Mouse (Mus musculus) ovary, adult 2 months (tissue): ENCODE measurements around the gene Mymk. TPM values are rescaled to one million over a fixed set of nuclear protein-coding genes. Genes with fewer than 3 reads are reported as not detected.

Source experiments
- polyA plus RNA-seq: library from polyadenylated mRNA; depleted of rRNA; stranded (reverse); fragments of >200 nt; gene quantifications from 2 replicates; pipeline ENCODE4 v1.2.3, GENCODE M21; 2012; rRNA removed

Gene Mymk
- 0.51 and 1.6 TPM in 2 replicates for polyA plus RNA-seq

DNA sequence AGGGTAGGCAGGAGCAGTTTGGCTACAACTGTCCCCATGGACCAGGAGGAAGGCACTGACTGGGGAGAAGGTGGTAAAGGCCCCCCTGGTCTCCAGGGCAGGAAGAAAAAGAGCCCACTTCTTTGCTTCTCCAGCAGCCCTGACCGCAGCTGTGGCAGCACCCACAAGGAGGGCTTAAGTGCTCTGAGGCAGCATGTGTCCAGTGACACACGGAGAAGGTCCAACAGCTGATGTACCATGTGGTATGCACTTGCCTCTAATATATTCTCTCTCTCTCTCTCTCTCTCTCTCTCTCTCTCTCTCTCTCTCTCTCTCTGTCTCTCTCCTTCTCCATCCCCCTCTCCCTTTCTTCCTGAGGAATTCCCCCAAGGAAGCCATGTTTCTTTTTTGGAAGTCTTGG, at the start of gene Mymk:
Mymk (minus strand) TSS at position 202 of the 400 bp plus-strand sequence.

DNA sequence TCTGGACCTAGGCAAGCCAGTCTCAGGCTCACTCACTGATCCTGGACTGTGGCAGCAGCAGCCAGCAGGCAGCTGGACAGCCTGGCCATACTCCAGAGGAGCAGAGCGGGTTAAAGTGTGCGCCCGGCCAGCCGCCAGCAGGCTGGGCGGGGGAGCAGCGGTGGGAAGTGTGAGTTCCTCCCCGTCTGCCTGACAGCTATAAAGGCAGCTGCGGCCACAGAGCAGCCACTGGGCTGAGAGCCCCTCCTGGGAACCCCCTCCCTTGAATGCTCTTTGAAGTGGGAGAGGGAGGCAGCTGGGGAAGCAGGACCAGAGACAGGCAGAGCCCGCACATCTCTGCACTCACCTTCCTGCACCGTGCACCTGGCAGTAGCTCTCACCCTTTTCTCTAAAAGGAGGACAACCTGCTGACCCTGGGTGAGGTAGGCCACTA, 7.2 kb upstream of the Mymk start, which contains the start of gene Adamtsl2:
Adamtsl2 (plus strand) TSS at position 228 of the 433 bp plus-strand sequence.

DNA sequence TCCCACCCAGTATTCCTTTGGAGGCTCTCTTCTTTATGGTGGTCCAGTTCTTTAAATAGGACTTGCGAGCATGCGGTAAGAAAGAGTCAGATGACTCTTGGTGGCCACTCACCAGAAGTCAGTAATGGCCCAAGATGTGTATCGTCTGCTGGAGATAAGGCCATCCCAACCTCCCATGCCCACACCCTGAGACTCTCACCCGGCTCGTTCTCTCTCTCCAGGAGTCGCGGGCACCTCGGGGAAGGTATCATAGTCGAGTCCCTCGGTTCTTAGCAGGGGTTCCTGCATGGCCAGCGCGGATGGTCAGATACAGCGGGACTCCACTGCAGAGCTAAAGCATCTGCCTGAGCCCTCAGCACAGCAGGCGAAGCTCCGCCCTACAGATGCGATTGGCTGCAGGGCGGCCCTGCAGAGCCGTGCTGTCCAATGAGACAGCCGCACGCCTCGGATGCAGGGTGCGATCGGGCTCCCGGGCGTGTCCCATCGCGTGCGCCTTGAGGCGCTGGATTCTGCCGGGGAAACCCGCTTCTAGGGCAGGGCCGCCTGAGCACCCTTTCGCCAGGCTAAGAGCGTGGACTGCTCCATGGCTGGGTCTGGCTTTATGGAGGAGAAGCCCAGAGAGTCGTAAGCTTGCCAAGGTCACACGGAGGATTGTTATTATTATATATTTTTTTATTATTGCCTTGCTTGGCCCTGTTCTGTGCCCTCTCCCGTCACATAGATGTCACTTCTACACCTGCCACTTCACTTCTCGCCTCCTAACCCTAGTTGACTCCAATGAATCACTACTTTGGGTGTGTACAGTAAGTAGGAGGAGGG, 44.2 kb downstream of the Mymk start, which contains the start of gene Slc2a6:
Slc2a6 (minus strand) TSS at position 381 of the 819 bp plus-strand sequence.

Other genes with a start within 250 kb of the Mymk start
- 0.12 TPM in 1 of 2 replicates, not detected in the other for gene Abo, start 207.2 kb downstream of the Mymk start, polyA plus RNA-seq
- 11.4 and 13.5 TPM in 2 replicates for gene Surf6, start 169.3 kb downstream of the Mymk start, polyA plus RNA-seq
- 55.5 and 58.6 TPM in 2 replicates for gene Med22, start 161.5 kb downstream of the Mymk start, polyA plus RNA-seq
- gene Rpl7a, start 161.4 kb downstream of the Mymk start, polyA plus RNA-seq, result 1,025 and 1,306 TPM in 2 replicates
- 26.4 and 40.6 TPM in 2 replicates for gene Surf2, start 155.8 kb downstream of the Mymk start, polyA plus RNA-seq
- 45.5 and 54.3 TPM in 2 replicates for gene Surf1, start 155.6 kb downstream of the Mymk start, polyA plus RNA-seq
- gene Surf4, start 138.3 kb downstream of the Mymk start, polyA plus RNA-seq, result 519 and 534 TPM in 2 replicates
- 0.26 and 0.33 TPM in 2 replicates for gene Stkld1, start 138.1 kb downstream of the Mymk start, polyA plus RNA-seq
- gene Rexo4, start 107.8 kb downstream of the Mymk start, polyA plus RNA-seq, result 22.0 and 24.6 TPM in 2 replicates
- 0.08 and 0.10 TPM in 2 replicates for gene Adamts13, start 98.8 kb downstream of the Mymk start, polyA plus RNA-seq
- gene Cacfd1, start 62.3 kb downstream of the Mymk start, polyA plus RNA-seq, result 76.5 and 99.4 TPM in 2 replicates
- 3.9 and 4.7 TPM in 2 replicates for gene Slc2a6, start 44.2 kb downstream of the Mymk start, polyA plus RNA-seq
- gene Adamtsl2, start 7.2 kb upstream of the Mymk start, polyA plus RNA-seq, result 27.4 and 28.0 TPM in 2 replicates
- gene Fam163b, start 70.3 kb upstream of the Mymk start, polyA plus RNA-seq, result 0.17 and 0.43 TPM in 2 replicates
- 0.36 and 0.51 TPM in 2 replicates for gene Dbh, start 93.1 kb upstream of the Mymk start, polyA plus RNA-seq
- 53.5 and 59.8 TPM in 2 replicates for gene Sardh, start 176.2 kb upstream of the Mymk start, polyA plus RNA-seq